Mouse (Mus musculus) G1E-ER4 (cell line): ENCODE results near the gene Elovl1. TPM values are rescaled to one million over a fixed set of nuclear protein-coding genes. Genes with fewer than 3 reads are reported as not detected.

Source experiments
- GATA1 ChIP-seq: IDR thresholded peaks from one replicate; pipeline ENCODE4 v1.8.0; 2012; ENCODE audit warnings: low read length, inconsistent platforms
- polyA plus RNA-seq: library from polyadenylated mRNA; stranded (reverse); fragments of >175 nt; gene quantifications from 2 replicates; pipeline ENCODE4 v1.2.3, GENCODE M21; 2012

The Elovl1 gene
- polyA plus RNA-seq, 1 experiment = 101 TPM

DNA sequence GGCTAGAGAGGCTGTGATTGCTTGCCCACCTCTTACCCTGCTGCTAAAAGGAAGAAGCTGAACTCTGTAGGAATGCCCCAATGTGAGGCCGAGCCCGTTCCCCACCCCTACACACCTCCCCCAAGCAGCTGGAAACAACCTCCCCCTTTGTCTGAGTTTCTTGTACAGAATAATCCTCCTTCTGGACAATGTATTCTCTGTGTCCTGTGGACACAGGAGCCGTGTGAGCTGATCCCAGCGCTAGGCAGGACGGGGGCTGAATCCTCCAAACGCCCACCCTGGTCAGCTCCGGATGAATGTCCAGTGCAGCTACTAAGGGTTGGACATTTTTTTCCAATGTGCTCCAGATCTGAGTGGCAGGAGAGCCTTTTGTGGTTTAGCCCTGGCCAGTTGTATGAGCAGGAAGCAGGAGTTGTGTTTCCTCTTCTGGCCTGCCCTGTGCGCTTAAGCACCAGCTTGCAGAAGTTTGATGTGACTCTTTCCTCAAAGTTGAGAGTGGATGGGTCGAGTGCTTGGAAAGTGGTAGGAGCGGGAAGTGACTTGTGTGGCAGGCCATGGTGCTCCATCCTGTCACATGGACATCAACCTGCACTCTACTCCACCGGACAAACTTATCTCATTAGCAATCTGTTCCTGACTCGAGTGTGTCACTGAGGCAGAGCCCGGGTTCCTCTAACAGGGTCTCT lies 10.6 kb upstream of the Elovl1 start:
- TF ChIP-seq GATA1 = no peak

GRCm38 (mm10) chr4:118421384-118421783 lies 6.5 kb upstream of the Elovl1 start:
- no peak for TF ChIP-seq GATA1

- peak; percentile 91 for TF ChIP-seq GATA1
Measured at GRCm38 (mm10) chr4:118424541-118425160, 3.2 kb upstream of the Elovl1 start.

DNA sequence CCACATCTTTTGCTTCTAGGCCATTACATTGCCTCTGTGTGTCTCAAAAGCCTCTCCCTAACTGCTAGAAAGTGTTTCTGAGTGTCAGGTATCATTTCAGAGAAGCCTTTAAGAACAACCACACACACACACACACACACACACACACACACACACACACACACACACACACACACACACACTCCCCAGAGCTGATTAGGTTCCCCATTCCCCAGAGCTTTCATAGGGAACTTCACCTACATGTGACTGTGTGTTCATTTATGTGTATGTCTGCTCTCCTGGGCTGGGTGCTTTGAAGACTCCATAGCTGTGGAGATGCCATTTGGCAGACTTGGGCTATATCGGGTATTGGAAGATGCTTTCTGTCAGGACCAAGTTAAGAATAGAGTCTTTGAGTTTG lies 2.5 kb upstream of the Elovl1 start:
- no peak for TF ChIP-seq GATA1

DNA sequence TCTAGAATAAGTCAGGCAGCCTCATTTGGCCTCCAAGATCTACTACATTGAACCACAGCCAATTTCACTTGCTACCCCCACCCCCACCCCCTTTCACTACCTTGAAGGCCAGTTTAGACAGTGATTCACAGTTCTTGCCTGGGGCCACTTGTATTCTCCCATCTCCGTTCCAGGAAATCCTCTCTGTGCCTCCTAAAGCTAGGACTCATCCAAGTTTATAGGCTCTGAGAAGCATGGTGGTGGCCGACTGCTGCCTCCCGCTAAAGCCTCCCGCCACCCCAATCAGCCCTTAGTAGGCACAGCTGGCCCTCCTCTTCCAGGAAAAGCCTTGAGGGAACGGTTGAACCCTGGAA lies 502 bp upstream of the Elovl1 start:
- TF ChIP-seq GATA1 = no peak

GRCm38 (mm10) chr4:118428531-118429214 lies 780 bp downstream of the Elovl1 start:
- no peak for TF ChIP-seq GATA1

GRCm38 (mm10) chr4:118429215-118429895 lies 1.5 kb downstream of the Elovl1 start:
- TF ChIP-seq GATA1 = no peak

GRCm38 (mm10) chr4:118432332-118432731 lies 4.4 kb downstream of the Elovl1 start:
- TF ChIP-seq GATA1 = no peak

GRCm38 (mm10) chr4:118436820-118437603 lies 9.1 kb downstream of the Elovl1 start, which contains the start of gene Cdc20:
Cdc20 (minus strand) TSS chr4:118437352.
- TF ChIP-seq GATA1 = no peak

GRCm38 (mm10) chr4:118437829-118438253 lies 9.9 kb downstream of the Elovl1 start:
- no peak for TF ChIP-seq GATA1

DNA sequence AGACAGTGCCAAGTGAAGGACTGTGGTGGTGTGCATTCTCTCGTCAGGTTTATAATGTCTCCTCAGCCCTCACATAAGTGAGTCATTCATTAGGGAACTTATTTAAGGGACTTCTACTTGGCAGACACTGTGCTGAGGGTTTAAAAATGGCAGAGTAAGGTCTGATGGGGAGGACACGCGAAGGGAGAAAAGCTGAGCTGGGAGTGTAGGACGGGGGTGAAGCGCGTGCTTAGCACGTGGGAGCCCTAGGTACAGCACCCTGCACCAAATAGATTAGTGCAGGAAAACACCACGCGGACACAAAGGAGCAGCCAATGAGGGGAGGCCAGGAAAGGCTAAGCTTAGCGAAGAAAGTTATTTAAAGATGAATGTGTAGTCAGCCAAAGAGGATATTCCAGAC lies 17.2 kb downstream of the Elovl1 start:
- no peak for TF ChIP-seq GATA1

GRCm38 (mm10) chr4:118445781-118446414 lies 18.0 kb downstream of the Elovl1 start:
- no peak for TF ChIP-seq GATA1

- TF ChIP-seq GATA1 = no peak
Measured at GRCm38 (mm10) chr4:118446415-118447153, 18.7 kb downstream of the Elovl1 start.

DNA sequence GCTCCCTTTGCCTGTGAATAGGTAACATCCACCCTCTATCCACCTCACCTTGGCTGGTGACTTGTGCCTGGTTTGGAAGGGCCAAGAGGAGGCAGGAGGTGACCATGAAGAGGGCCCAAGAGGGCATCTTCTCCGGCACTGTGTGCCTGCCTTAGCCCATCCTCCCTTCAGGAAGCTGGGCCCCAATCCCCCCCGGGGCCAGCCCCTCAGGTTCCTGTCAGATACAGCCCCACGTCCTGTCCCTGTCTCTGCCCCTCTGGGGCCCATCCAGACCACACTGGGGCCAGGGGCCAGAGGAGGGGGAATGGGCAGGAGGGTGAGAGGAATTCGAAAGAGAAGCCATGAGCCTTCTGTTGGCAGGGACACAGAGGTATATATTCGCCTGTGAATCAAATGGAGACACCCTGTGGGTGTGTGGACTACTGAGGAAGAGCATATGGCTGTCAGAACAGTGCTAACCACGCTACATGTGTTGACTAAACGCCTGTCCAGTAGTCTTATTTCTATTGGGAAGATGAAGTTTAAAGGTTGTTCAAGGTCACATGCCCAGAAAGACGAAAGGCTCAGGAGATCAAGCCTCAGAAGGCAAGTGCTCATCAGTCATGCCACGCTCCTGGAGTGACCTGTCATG lies 29.6 kb downstream of the Elovl1 start, which contains the start of gene Mpl:
Gene Mpl, minus strand, starts transcription at position 169 of the 631 bp plus-strand sequence.
- TF ChIP-seq GATA1 = no peak
